Mouse (Mus musculus) heart, adult 2 months (tissue): Measurements from ENCODE around the gene Cyp4f14.

Experiments used
- CTCF ChIP-seq: fragments of 200-600 bp; IDR thresholded peaks from 2 replicates; pipeline ENCODE4 v1.8.1; 2022; ENCODE audit warnings: antibody characterized with exemption, mild to moderate bottlenecking, moderate library complexity
- EP300 ChIP-seq: fragments of 200-500 bp; IDR thresholded peaks from 2 replicates; pipeline ENCODE4 v1.6.1; 2011; ENCODE audit warnings: low read depth, low read length, control low read depth; ENCODE audit not compliant: insufficient read depth
- POLR2A ChIP-seq: fragments of 200-500 bp; IDR thresholded peaks from 2 replicates; pipeline ENCODE4 v1.6.1; 2011; ENCODE audit warnings: mild to moderate bottlenecking, low read depth, low read length, control low read depth; ENCODE audit not compliant: insufficient read depth

- TF ChIP-seq CTCF (no peak), EP300 (no peak), POLR2A (no peak)
Measured at GRCm38 (mm10) chr17:32893901-32894300, 23.2 kb downstream of the Cyp4f14 start.
